Mouse (Mus musculus) neural tube, embryonic 14.5 days (tissue): ENCODE data around the gene Hmgcll1. TPM values are rescaled to one million over a fixed set of nuclear protein-coding genes. Genes with fewer than 3 reads are reported as not detected.

ENCODE experiments used
- ATAC-seq: fragments of 200-750 bp; cut with Nextera tagmentation; 2 replicates; pipeline ENCODE4 v1.8.0; 2017; ENCODE audit warnings: low read depth, mild to moderate bottlenecking, moderate TSS enrichment, moderate library complexity
- H3K27ac ChIP-seq: fragments of 300-500 bp; sonication (generic); 2 replicates; pipeline ENCODE4 v1.5.1; 2014; ENCODE audit warnings: low read depth, mild to moderate bottlenecking, control low read depth, low read length, moderate library complexity, mixed read lengths
- H3K27me3 ChIP-seq: fragments of 300-500 bp; sonication (generic); 2 replicates; pipeline ENCODE4 v1.6.1; 2014; ENCODE audit warnings: low read length; ENCODE audit not compliant: control insufficient read depth, insufficient read depth
- H3K36me3 ChIP-seq: fragments of 300-500 bp; sonication (generic); 2 replicates; pipeline ENCODE4 v1.6.1; 2014; ENCODE audit warnings: low read length, mixed read lengths; ENCODE audit not compliant: control insufficient read depth, insufficient read depth
- H3K4me1 ChIP-seq: fragments of 300-500 bp; sonication (generic); 2 replicates; pipeline ENCODE4 v1.6.1; 2014; ENCODE audit warnings: low read length; ENCODE audit not compliant: control insufficient read depth, insufficient read depth
- H3K4me2 ChIP-seq: fragments of 300-500 bp; sonication (generic); 2 replicates; pipeline ENCODE4 v1.6.1; 2014; ENCODE audit warnings: mild to moderate bottlenecking, low read depth, low read length, control low read depth
- H3K4me3 ChIP-seq: fragments of 300-500 bp; sonication (generic); 2 replicates; pipeline ENCODE4 v1.5.1; 2014; ENCODE audit warnings: low read depth, low read length, control low read depth, mixed read lengths
- H3K9ac ChIP-seq: fragments of 300-500 bp; sonication (generic); replicated peaks from 2 replicates; pipeline ENCODE4 v1.6.1; 2014; ENCODE audit warnings: low read depth, mild to moderate bottlenecking, control low read depth, low read length, mixed read lengths
- H3K9me3 ChIP-seq: fragments of 300-500 bp; sonication (generic); 2 replicates; pipeline ENCODE4 v1.6.1; 2016; ENCODE audit warnings: low read length; ENCODE audit not compliant: control insufficient read depth
- WGBS: fragments of 180-500 bp; shearing (Covaris S2); extraction: QIAGEN DNeasy Blood & Tissue Kit; methylation state at CpG from one replicate; pipeline ENCODE4 v1.1.7; 2014; 5-methylcytosine and 5-hydroxymethylcytosine counted together
- polyA plus RNA-seq: library from polyadenylated mRNA; unstranded; fragments of >200 nt; fragmentation: Nextera tagmentation; extraction: Ambion mirVana; gene quantifications from 2 replicates; pipeline ENCODE4 v1.2.1, GENCODE M21; 2014

The Hmgcll1 gene
- polyA plus RNA-seq, 1 experiment from 2014 or later, result 29.9 TPM

- Histone ChIP-seq H3K9me3 (no peaks in the 10 kb centered on the region), H3K4me1 (no peaks in the 10 kb centered on the region), H3K4me3 (no peak overlapping the region), H3K27me3 (no peaks in the 10 kb centered on the region), H3K4me2 (no peak overlapping the region), H3K27ac (no peak overlapping the region), H3K9ac (no peak overlapping the region), H3K36me3 (no peaks in the 10 kb centered on the region)
- peak; percentile 33; the same call in 1 of the 2 replicates for ATAC-seq
- WGBS, result 49% methylated on average over 9 of the region's 9 CpGs
Measured at GRCm38 (mm10) chr9:76038327-76039103, 23.9 kb downstream of the Hmgcll1 start.

- no peak overlapping the region for H3K4me3 ChIP-seq
- WGBS, result 90% methylated on average over 5 of the region's 5 CpGs
- ATAC-seq, result no peak
- no peaks in the 10 kb centered on the region for H3K36me3 ChIP-seq
- no peak overlapping the region for H3K4me2 ChIP-seq
- H3K9ac ChIP-seq, result no peak overlapping the region
- H3K27ac ChIP-seq, result no peak overlapping the region
- no peaks in the 10 kb centered on the region for H3K9me3 ChIP-seq
- no peaks in the 10 kb centered on the region for H3K4me1 ChIP-seq
- H3K27me3 ChIP-seq, result no peaks in the 10 kb centered on the region
Measured at GRCm38 (mm10) chr9:76039711-76040110, 25.1 kb downstream of the Hmgcll1 start.

- Histone ChIP-seq H3K4me3 (no peak overlapping the region), H3K36me3 (no peaks in the 10 kb centered on the region), H3K9ac (no peak overlapping the region), H3K4me1 (no peaks in the 10 kb centered on the region), H3K27me3 (no peaks in the 10 kb centered on the region), H3K9me3 (no peaks in the 10 kb centered on the region), H3K27ac (no peak overlapping the region), H3K4me2 (no peak overlapping the region)
- no peak for ATAC-seq
- 50% methylated on average over 5 of the region's 5 CpGs for WGBS
Measured at GRCm38 (mm10) chr9:76043341-76043740, 28.7 kb downstream of the Hmgcll1 start.

GRCm38 (mm10) chr9:76060935-76061334 lies 46.3 kb downstream of the Hmgcll1 start:
- no peak for ATAC-seq

GRCm38 (mm10) chr9:76061492-76061891 lies 46.8 kb downstream of the Hmgcll1 start:
- H3K9ac ChIP-seq, result no peak overlapping the region
- H3K4me2 ChIP-seq, result no peak overlapping the region
- H3K27ac ChIP-seq, result no peak overlapping the region
- ATAC-seq, result no peak
- no peaks in the 10 kb centered on the region for H3K27me3 ChIP-seq
- H3K9me3 ChIP-seq, result no peaks in the 10 kb centered on the region
- no peaks in the 10 kb centered on the region for H3K36me3 ChIP-seq
- H3K4me1 ChIP-seq, result no peaks in the 10 kb centered on the region
- WGBS, result 81% methylated on average over 4 of the region's 4 CpGs
- no peak overlapping the region for H3K4me3 ChIP-seq

More at GRCm38 (mm10) chr9:76060935-76061334, 46.3 kb downstream of the Hmgcll1 start:
- H3K9me3 ChIP-seq, result no peaks in the 10 kb centered on the region
- H3K9ac ChIP-seq, result no peak overlapping the region
- no peaks in the 10 kb centered on the region for H3K27me3 ChIP-seq
- H3K4me3 ChIP-seq, result no peak overlapping the region
- H3K4me1 ChIP-seq, result no peaks in the 10 kb centered on the region
- H3K27ac ChIP-seq, result no peak overlapping the region
- 71% methylated on average over 3 of the region's 3 CpGs for WGBS
- H3K36me3 ChIP-seq, result no peaks in the 10 kb centered on the region
- H3K4me2 ChIP-seq, result no peak overlapping the region

GRCm38 (mm10) chr9:76064164-76064563 lies 49.5 kb downstream of the Hmgcll1 start:
- Histone ChIP-seq H3K9ac (no peak overlapping the region), H3K27ac (no peak overlapping the region), H3K4me1 (no peaks in the 10 kb centered on the region), H3K36me3 (no peaks in the 10 kb centered on the region), H3K4me2 (no peak overlapping the region), H3K4me3 (no peak overlapping the region), H3K9me3 (no peaks in the 10 kb centered on the region), H3K27me3 (no peaks in the 10 kb centered on the region)
- no peak for ATAC-seq
- WGBS, result 66% methylated on average over 2 of the region's 2 CpGs

- Histone ChIP-seq H3K9me3 (no peaks in the 10 kb centered on the region), H3K36me3 (no peaks in the 10 kb centered on the region), H3K4me2 (no peak overlapping the region), H3K4me3 (no peak overlapping the region), H3K27me3 (no peaks in the 10 kb centered on the region), H3K9ac (no peak overlapping the region), H3K4me1 (no peaks in the 10 kb centered on the region), H3K27ac (no peak overlapping the region)
- 65% methylated on average over 2 of the region's 2 CpGs for WGBS
- no peak for ATAC-seq
Measured at GRCm38 (mm10) chr9:76091561-76091960, 76.9 kb downstream of the Hmgcll1 start.

- Histone ChIP-seq H3K36me3 (no peaks in the 10 kb centered on the region), H3K9ac (no peak overlapping the region), H3K9me3 (no peaks in the 10 kb centered on the region), H3K4me2 (no peak overlapping the region), H3K27me3 (no peaks in the 10 kb centered on the region), H3K4me1 (no peaks in the 10 kb centered on the region), H3K4me3 (no peak overlapping the region), H3K27ac (no peak overlapping the region)
- no peak for ATAC-seq
- 88% methylated on average over 5 of the region's 5 CpGs for WGBS
Measured at GRCm38 (mm10) chr9:76097221-76097620, 82.6 kb downstream of the Hmgcll1 start.

GRCm38 (mm10) chr9:76099981-76100380 lies 85.3 kb downstream of the Hmgcll1 start:
- no peaks in the 10 kb centered on the region for H3K9me3 ChIP-seq
- ATAC-seq, result no peak

More at GRCm38 (mm10) chr9:76099981-76100380, 85.3 kb downstream of the Hmgcll1 start:
- Histone ChIP-seq H3K4me3 (no peak overlapping the region), H3K4me2 (no peak overlapping the region), H3K36me3 (no peaks in the 10 kb centered on the region), H3K9ac (no peak overlapping the region), H3K27ac (no peak overlapping the region), H3K27me3 (no peaks in the 10 kb centered on the region), H3K4me1 (no peaks in the 10 kb centered on the region)
- WGBS, result 79% methylated on average over 3 of the region's 3 CpGs
